Mouse (Mus musculus) neural tube, embryonic 14.5 days (tissue): ENCODE measurements around the gene Ube2v1. TPM values are rescaled to one million over a fixed set of nuclear protein-coding genes. Genes with fewer than 3 reads are reported as not detected.
A peak's percentile ranks its signal among the peaks of the same experiment; 100 is the strongest.

ENCODE experiments used
- ATAC-seq: fragments of 200-750 bp; cut with Nextera tagmentation; 2 replicates; pipeline ENCODE4 v1.8.0; 2017; ENCODE audit warnings: low read depth, mild to moderate bottlenecking, moderate TSS enrichment, moderate library complexity
- H3K27ac ChIP-seq: fragments of 300-500 bp; sonication (generic); 2 replicates; pipeline ENCODE4 v1.5.1; 2014; ENCODE audit warnings: low read depth, mild to moderate bottlenecking, control low read depth, low read length, moderate library complexity, mixed read lengths
- H3K27me3 ChIP-seq: fragments of 300-500 bp; sonication (generic); 2 replicates; pipeline ENCODE4 v1.6.1; 2014; ENCODE audit warnings: low read length; ENCODE audit not compliant: control insufficient read depth, insufficient read depth
- H3K36me3 ChIP-seq: fragments of 300-500 bp; sonication (generic); 2 replicates; pipeline ENCODE4 v1.6.1; 2014; ENCODE audit warnings: low read length, mixed read lengths; ENCODE audit not compliant: control insufficient read depth, insufficient read depth
- H3K4me1 ChIP-seq: fragments of 300-500 bp; sonication (generic); 2 replicates; pipeline ENCODE4 v1.6.1; 2014; ENCODE audit warnings: low read length; ENCODE audit not compliant: control insufficient read depth, insufficient read depth
- H3K4me2 ChIP-seq: fragments of 300-500 bp; sonication (generic); 2 replicates; pipeline ENCODE4 v1.6.1; 2014; ENCODE audit warnings: mild to moderate bottlenecking, low read depth, low read length, control low read depth
- H3K4me3 ChIP-seq: fragments of 300-500 bp; sonication (generic); 2 replicates; pipeline ENCODE4 v1.5.1; 2014; ENCODE audit warnings: low read depth, low read length, control low read depth, mixed read lengths
- H3K9ac ChIP-seq: fragments of 300-500 bp; sonication (generic); replicated peaks from 2 replicates; pipeline ENCODE4 v1.6.1; 2014; ENCODE audit warnings: low read depth, mild to moderate bottlenecking, control low read depth, low read length, mixed read lengths
- H3K9me3 ChIP-seq: fragments of 300-500 bp; sonication (generic); 2 replicates; pipeline ENCODE4 v1.6.1; 2016; ENCODE audit warnings: low read length; ENCODE audit not compliant: control insufficient read depth
- WGBS: fragments of 180-500 bp; shearing (Covaris S2); extraction: QIAGEN DNeasy Blood & Tissue Kit; methylation state at CpG from one replicate; pipeline ENCODE4 v1.1.7; 2014; 5-methylcytosine and 5-hydroxymethylcytosine counted together
- polyA plus RNA-seq: library from polyadenylated mRNA; unstranded; fragments of >200 nt; fragmentation: Nextera tagmentation; extraction: Ambion mirVana; gene quantifications from 2 replicates; pipeline ENCODE4 v1.2.1, GENCODE M21; 2014

Ube2v1 gene
- polyA plus RNA-seq, 1 experiment from 2014 or later, result 291 TPM

DNA sequence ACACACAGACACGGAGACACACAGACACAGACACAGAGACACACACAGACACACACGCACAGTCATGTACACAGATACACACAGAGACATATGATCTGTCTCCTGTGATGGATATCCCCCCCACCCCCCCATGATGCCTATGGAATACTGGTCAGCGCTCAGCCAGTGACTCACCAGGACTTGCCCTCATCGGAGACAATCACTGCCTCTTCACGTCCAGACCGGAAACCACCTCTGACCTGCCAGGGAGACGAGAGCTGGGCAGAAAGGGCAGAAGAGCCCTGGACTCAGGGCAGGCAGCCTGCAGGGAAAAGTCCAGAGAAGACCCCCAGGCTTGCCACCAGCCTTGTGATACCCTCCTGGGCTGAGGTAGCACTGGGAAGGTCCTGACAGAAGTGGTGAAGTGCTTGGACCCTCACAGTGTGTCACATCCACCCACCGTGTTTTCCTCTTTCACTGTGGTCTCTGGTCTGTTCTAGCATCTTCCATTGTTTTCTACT, 55.7 kb downstream of the Ube2v1 start:
- Histone ChIP-seq H3K4me1 (no peaks in the 10 kb centered on the region), H3K27me3 (no peaks in the 10 kb centered on the region), H3K4me2 (no peak overlapping the region), H3K36me3 (no peaks in the 10 kb centered on the region), H3K27ac (no peak overlapping the region), H3K9me3 (no peaks in the 10 kb centered on the region), H3K9ac (no peak overlapping the region), H3K4me3 (no peak overlapping the region)
- ATAC-seq, result no peak
- 91% methylated on average over 8 of the region's 8 CpGs for WGBS

DNA sequence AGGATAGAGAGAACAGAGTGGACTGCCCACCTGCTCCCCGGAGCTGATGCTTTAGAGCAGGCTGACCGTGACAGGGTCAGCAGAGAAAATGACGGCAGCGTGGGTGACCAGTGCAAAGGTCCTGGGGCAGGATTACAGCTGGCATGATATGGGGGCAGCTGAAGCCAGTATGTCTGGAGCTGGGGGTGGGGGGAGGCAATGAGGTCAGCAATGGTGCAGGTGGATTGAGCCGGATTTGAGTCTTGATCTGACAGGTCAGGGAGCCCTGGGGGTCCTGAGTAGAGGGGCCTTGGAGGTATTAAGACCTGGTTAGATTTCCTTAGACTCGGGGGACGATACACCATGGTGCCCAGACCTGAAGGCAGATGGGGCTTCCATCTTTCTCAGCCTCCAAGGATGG, 56.3 kb downstream of the Ube2v1 start:
- H3K4me2 ChIP-seq, result no peak overlapping the region
- H3K4me1 ChIP-seq, result no peaks in the 10 kb centered on the region
- H3K9ac ChIP-seq, result no peak overlapping the region
- H3K27ac ChIP-seq, result no peak overlapping the region
- H3K36me3 ChIP-seq, result no peaks in the 10 kb centered on the region
- H3K4me3 ChIP-seq, result no peak overlapping the region
- H3K9me3 ChIP-seq, result no peaks in the 10 kb centered on the region
- WGBS, result 93% methylated on average over 7 of the region's 7 CpGs
- no peak for ATAC-seq
- no peaks in the 10 kb centered on the region for H3K27me3 ChIP-seq

DNA sequence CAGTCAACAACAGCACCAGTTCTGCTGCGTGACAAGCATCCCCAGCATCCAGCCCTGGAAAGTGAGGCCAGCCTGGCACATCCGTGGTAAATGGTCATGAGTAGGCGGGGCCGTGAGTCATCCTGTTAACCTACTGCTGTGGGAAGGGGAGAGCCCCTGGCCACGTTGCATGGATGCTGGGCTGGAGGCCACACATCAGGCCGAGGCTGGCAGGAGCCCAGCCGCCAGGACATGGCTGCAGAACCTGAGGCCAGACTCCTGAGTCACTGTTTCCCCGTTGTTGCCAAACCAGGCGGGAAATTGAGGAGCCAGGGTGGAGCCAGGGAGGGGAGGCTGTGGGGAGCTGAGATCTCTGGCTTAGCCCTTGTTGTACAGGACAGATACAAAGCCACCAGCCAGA, 57.1 kb downstream of the Ube2v1 start:
- Histone ChIP-seq H3K4me2 (no peak overlapping the region), H3K4me1 (no peaks in the 10 kb centered on the region), H3K27ac (no peak overlapping the region), H3K9me3 (no peaks in the 10 kb centered on the region), H3K27me3 (no peaks in the 10 kb centered on the region), H3K36me3 (no peaks in the 10 kb centered on the region), H3K9ac (no peak overlapping the region), H3K4me3 (no peak overlapping the region)
- ATAC-seq, result no peak
- 63% methylated on average over 9 of the region's 9 CpGs for WGBS

DNA sequence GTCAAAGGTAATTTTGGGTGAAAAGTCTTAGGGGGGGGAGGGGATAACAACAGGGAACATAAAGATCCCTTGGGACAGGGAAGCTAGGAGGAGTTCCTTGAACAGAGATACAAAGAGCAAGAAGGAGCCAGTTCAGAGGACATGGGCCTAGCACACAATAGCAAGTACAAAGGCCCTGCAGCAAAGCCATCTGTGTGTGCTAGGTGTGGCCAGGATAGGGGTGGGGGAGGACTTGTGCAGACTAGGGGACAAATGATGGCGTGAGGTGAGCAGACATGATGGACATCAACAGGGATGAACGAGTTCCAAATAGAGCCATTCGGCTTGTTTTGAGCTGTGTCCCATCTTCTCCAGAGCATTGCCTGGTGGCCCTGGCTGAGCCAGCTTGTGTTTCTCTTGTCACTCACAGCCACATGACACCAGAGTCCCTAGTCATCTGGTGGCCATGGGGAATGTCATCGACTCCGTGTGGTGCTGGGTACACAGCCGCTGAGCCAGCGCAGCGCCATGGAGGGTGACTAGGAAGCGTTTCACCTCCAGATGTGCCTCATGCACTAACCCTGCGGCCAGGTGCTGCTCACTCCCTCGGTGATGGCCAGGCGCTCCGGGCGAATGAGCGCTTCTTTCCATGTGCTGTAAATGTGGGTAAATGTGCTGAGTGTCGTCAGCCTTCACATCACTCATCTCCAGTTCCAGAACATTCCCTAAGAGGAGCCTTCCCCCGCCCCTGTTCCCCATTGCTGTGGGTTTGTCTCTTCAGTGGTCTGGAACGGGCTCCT, 60.3 kb downstream of the Ube2v1 start:
- WGBS, result 82% methylated on average over 18 of the region's 18 CpGs
- Histone ChIP-seq H3K9ac (no peak overlapping the region), H3K27ac (no peak overlapping the region), H3K4me1 (no peaks in the 10 kb centered on the region), H3K9me3 (no peaks in the 10 kb centered on the region), H3K4me2 (no peak overlapping the region), H3K27me3 (no peaks in the 10 kb centered on the region), H3K36me3 (no peaks in the 10 kb centered on the region), H3K4me3 (no peak overlapping the region)
- no peak for ATAC-seq

DNA sequence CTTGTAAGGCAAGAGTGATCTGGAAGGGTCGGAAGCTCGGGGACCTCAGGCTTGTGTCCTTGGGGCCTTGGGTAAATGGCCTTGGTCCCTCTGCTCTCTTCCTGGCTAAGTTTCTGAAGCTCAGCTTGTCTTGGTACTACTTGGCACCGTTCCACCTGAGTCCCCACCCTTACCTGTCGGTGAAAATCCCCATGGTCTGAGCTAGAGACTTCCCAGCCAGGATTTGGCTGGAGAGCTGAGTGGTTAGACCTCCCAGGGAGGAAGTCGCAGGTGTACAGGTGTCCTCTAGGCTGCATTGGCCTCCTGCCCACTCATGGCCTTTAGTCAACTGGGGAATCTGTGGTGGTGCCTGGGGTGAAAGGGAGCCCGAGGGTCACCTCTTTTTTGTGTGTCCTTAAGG, 61.1 kb downstream of the Ube2v1 start:
- ATAC-seq, result no peak
- H3K27ac ChIP-seq, result no peak overlapping the region
- H3K4me1 ChIP-seq, result no peaks in the 10 kb centered on the region
- no peak overlapping the region for H3K4me3 ChIP-seq
- H3K36me3 ChIP-seq, result no peaks in the 10 kb centered on the region
- H3K9ac ChIP-seq, result no peak overlapping the region
- no peak overlapping the region for H3K4me2 ChIP-seq
- 96% methylated on average over 6 of the region's 6 CpGs for WGBS
- H3K27me3 ChIP-seq, result no peaks in the 10 kb centered on the region
- H3K9me3 ChIP-seq, result no peaks in the 10 kb centered on the region

DNA sequence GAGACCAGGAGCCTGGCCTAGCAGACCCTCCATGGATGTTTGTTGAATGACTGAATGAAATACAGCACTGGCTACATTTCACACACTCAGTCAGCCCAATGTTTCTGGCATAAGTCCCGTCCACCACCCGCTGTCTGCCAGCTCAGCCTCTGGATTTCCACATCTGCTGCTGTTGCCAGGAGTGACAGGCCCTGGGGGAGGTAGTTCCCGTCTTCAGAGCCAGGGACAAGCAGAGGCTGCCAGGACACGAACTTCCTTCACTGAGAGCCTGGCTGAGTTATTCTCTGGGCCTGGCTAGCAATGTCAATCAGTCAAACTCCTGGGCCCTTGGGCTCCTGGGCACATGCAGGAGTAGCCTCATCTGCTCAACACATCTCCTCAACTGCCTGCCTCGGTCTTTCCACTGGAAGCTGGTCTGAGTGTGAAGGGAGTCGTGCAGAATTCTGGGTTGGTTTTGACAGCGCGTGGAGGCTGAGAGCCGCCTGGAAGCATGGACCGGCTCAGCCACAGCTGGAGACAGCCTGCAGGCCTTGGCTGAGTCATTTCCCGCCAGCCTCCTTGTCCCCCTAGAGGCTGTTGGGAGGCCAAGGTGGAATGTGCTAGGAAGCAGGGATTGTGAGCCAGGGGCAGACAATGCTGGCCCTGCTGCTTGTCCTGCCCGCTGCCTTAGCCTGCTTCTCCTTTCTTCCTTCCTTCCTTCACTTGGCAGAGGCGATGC, 61.8 kb downstream of the Ube2v1 start:
- Histone ChIP-seq H3K4me2 (no peak overlapping the region), H3K27ac (no peak overlapping the region), H3K4me3 (no peak overlapping the region), H3K9me3 (no peaks in the 10 kb centered on the region), H3K36me3 (no peaks in the 10 kb centered on the region), H3K4me1 (0 out of 2 replicates have a peak, but pooled peaks cover 3% of the 10 kb centered on the region), H3K9ac (no peak overlapping the region), H3K27me3 (no peaks in the 10 kb centered on the region)
- WGBS, result 67% methylated on average over 13 of the region's 13 CpGs
- no peak for ATAC-seq

DNA sequence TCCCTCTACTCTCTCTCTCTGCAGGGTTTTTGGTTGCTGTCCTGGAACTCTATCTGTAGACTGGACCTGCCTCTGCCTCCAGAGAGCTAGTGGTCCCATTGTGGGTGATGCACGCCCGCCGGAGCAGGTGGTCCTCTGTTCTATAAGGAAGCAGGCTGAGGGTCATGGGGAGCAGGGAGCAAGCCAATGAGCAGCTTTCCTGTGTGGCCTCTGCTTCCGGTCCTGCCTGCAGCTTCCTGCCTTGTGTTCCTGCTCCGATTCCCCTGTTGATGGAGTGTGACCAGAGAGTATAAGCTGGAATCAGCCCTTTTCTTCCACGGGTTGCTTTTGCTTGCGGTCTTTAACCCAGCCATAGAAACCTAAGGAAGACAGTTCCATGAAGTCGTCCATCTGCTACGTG, 63.8 kb downstream of the Ube2v1 start:
- Histone ChIP-seq H3K27ac (no peak overlapping the region), H3K4me3 (no peak overlapping the region), H3K36me3 (no peaks in the 10 kb centered on the region), H3K27me3 (no peaks in the 10 kb centered on the region), H3K4me1 (0 out of 2 replicates have a peak, but pooled peaks cover 3% of the 10 kb centered on the region), H3K4me2 (no peak overlapping the region), H3K9me3 (no peaks in the 10 kb centered on the region), H3K9ac (no peak overlapping the region)
- no peak for ATAC-seq
- WGBS, result 81% methylated on average over 9 of the region's 9 CpGs

DNA sequence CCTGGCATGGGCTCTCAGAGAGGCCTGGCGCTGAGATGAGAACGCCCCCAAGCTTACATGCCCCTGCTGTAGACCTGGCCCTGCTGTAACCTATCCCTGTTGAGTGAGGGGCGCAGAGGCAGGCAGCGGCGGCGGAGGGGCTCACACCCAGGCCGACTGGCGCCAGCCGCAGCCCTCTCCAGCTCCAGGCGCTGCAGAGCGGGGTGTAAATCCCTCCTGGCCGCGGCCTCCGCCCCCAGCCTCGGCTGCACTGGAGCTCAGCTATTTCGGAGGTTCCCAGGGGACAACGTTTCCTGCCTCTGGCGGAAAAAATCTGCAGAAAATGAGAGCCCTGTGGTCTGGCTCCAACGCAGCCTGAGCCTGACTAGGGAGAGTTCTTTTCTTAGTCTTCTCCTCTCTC, 66.2 kb downstream of the Ube2v1 start:
- Histone ChIP-seq H3K36me3 (no peaks in the 10 kb centered on the region), H3K9me3 (no peaks in the 10 kb centered on the region), H3K27me3 (no peaks in the 10 kb centered on the region), H3K4me3 (no peak overlapping the region), H3K9ac (no peak overlapping the region), H3K4me2 (peak overlapping the region; percentile 29; the same call in 1 of the 2 replicates), H3K4me1 (0 out of 2 replicates have a peak, but pooled peaks cover 3% of the 10 kb centered on the region), H3K27ac (no peak overlapping the region)
- ATAC-seq, result peak; percentile 14; the same call in 1 of the 2 replicates
- WGBS, result 19% methylated on average over 19 of the region's 19 CpGs

DNA sequence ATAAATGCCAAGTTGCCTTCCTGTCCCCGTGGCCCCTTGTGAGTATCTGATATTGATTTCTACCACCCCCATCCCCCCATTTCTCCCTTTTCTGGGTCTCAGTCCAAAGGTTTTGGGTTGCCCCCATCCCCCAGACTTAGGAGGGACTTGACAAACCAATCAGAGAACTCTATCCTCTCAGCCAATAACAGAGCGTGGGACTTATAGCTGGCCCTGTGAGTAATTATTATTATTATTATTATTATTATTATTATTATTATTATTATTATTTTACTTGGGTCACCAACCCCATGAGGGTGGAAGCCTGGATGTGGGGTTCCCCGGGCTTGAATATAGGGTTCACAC, 66.6 kb downstream of the Ube2v1 start:
- peak overlapping the region; percentile 29; the same call in 1 of the 2 replicates for H3K4me2 ChIP-seq
- H3K4me1 ChIP-seq, result 0 out of 2 replicates have a peak, but pooled peaks cover 3% of the 10 kb centered on the region
- no peak for ATAC-seq
- no peak overlapping the region for H3K27ac ChIP-seq
- H3K9ac ChIP-seq, result no peak overlapping the region
- no peaks in the 10 kb centered on the region for H3K9me3 ChIP-seq
- 74% methylated on average over 3 of the region's 3 CpGs for WGBS
- H3K36me3 ChIP-seq, result no peaks in the 10 kb centered on the region
- no peaks in the 10 kb centered on the region for H3K27me3 ChIP-seq
- no peak overlapping the region for H3K4me3 ChIP-seq
